Mouse (Mus musculus) liver, embryonic 14.5 days (tissue): ENCODE measurements around the gene Lcorl.

ENCODE experiments used
- CTCF ChIP-seq: IDR thresholded peaks from 2 replicates; pipeline ENCODE4 v1.5.1; 2016; ENCODE audit warnings: antibody characterized with exemption, low read depth, control low read depth
- EP300 ChIP-seq: IDR thresholded peaks from 2 replicates; pipeline ENCODE4 v1.6.1; 2016; ENCODE audit warnings: antibody characterized with exemption, low read depth

DNA sequence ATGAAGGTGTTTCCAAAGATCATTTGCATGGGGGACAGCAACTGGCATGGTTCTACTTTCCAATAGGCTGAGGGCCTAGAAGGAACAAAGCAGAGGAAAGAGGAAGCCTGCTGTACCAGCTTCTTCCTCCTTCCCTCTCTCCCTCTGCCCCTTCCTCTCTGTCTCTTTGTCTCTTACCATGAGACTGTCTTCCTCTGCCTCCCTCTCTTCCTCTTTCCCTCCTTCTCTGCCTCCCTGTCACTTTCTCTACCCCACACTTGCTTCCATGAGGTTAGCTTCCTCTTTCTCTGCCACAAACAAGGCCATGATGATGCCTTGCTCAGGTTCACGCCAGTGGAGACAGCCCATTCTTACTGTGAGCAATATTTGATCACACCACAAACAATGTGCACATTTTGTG lies 18.9 kb upstream of the Lcorl start:
- TF ChIP-seq CTCF (no peak), EP300 (no peak)
